Mouse (Mus musculus) neural tube, embryonic 13.5 days (tissue): Measurements from ENCODE around the gene Ankrd39. TPM values are rescaled to one million over a fixed set of nuclear protein-coding genes. Genes with fewer than 3 reads are reported as not detected.
A peak's percentile ranks its signal among the peaks of the same experiment; 100 is the strongest.

Experiments
- ATAC-seq: fragments of 200-750 bp; cut with Nextera tagmentation; 2 replicates; pipeline ENCODE4 v1.8.0; 2017; ENCODE audit warnings: low read depth, mild to moderate bottlenecking, moderate TSS enrichment, moderate library complexity
- H3K27ac ChIP-seq: fragments of 300-500 bp; sonication (generic); replicated peaks from 2 replicates; pipeline ENCODE4 v1.5.1; 2015; ENCODE audit warnings: moderate library complexity, mild to moderate bottlenecking, inconsistent platforms
- H3K27me3 ChIP-seq: fragments of 300-500 bp; sonication (generic); 2 replicates; pipeline ENCODE4 v1.6.1; 2015; ENCODE audit warnings: mild to moderate bottlenecking, inconsistent platforms
- H3K36me3 ChIP-seq: fragments of 300-500 bp; sonication (generic); 2 replicates; pipeline ENCODE4 v1.6.1; 2015; ENCODE audit warnings: mild to moderate bottlenecking, inconsistent platforms
- H3K4me1 ChIP-seq: fragments of 300-500 bp; sonication (generic); replicated peaks from 2 replicates; pipeline ENCODE4 v1.6.1; 2015; ENCODE audit warnings: inconsistent platforms
- H3K4me2 ChIP-seq: fragments of 300-500 bp; sonication (generic); 2 replicates; pipeline ENCODE4 v1.6.1; 2015; ENCODE audit warnings: inconsistent platforms, mild to moderate bottlenecking, moderate library complexity
- H3K4me3 ChIP-seq: fragments of 300-500 bp; sonication (generic); 2 replicates; pipeline ENCODE4 v1.5.1; 2015; ENCODE audit warnings: mild to moderate bottlenecking, inconsistent platforms
- H3K9ac ChIP-seq: fragments of 300-500 bp; sonication (generic); 2 replicates; pipeline ENCODE4 v1.6.1; 2015; ENCODE audit warnings: moderate library complexity, mild to moderate bottlenecking, inconsistent platforms
- H3K9me3 ChIP-seq: fragments of 300-500 bp; sonication (generic); 2 replicates; pipeline ENCODE4 v1.6.1; 2016; ENCODE audit warnings: inconsistent platforms
- WGBS: fragments of 180-500 bp; shearing (Covaris S2); methylation state at CpG from one replicate; pipeline ENCODE4 v1.1.7; 2015; 5-methylcytosine and 5-hydroxymethylcytosine counted together
- polyA plus RNA-seq: library from polyadenylated mRNA; unstranded; fragments of >200 nt; fragmentation: Nextera tagmentation; extraction: Ambion mirVana; gene quantifications from 2 replicates; pipeline ENCODE4 v1.2.1, GENCODE M21; 2015

The Ankrd39 gene
- polyA plus RNA-seq, 1 experiment from 2014 or later: 26.2 TPM

DNA sequence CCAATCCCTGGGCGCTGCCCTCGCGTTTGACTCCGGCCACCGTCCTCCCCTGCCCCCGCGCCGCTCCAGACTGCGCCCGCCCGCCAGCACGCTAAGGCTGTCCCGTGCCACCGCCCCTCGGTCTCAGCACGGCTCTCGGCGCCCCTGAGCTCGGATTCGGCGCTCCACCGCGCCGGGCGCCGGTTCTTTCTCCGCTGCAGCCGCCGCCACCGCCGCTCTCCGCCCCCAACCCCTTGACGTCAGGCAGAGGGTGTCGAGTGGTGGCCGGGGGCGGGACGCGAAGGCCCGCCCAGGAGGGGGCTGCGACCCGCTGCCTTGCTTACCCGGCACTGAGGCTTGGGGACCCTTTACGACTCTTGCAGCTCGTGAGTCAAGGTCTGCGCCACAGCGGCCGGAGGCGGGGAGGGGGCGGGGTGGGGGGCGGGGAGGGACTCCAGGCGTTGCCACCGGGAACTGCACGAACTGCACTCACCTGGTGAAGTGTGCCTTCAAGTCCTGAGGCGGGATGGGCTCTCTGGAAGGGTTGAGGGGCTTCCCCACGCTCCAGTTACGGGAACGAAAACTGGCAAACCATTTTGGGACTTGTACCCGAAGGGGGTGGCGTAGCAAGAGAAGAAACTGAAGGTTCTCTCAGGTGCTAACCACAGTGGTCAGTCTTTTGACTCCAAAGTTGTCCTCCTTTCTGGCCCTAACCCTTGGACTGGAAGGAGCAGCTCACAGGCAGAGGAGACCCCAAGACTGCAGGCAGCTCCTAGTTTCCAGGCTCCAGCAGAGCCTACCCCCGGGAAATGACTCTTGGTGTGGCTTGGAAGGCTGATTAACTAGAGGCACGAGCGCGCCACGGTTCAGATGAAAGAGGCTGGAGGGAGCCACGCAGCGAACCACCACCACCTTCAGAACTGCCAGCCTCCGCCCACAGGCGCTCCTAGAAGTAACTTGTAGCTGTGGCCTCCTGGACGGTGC, 11.1 kb upstream of the Ankrd39 start, which contains the start of gene Sema4c:
Gene Sema4c, minus strand, starts transcription at position 319 of the 963 bp plus-strand sequence.
- H3K9me3 ChIP-seq: no peaks in the 10 kb centered on the region
- no peaks in the 10 kb centered on the region for H3K27me3 ChIP-seq
- H3K4me2 ChIP-seq: peak within 1 kb of the TSS; percentile 95
- under 1% methylated on average over 69 of the region's 69 CpGs for WGBS
- H3K27ac ChIP-seq: peak within 1 kb of the TSS; percentile 99
- peak; percentile 55 for ATAC-seq
- peak within 1 kb of the TSS; percentile 99 for H3K9ac ChIP-seq
- peaks cover 20% of the 10 kb centered on the region for H3K36me3 ChIP-seq
- peak within 1 kb of the TSS; percentile 95 for H3K4me3 ChIP-seq
- peaks cover 44% of the 10 kb centered on the region for H3K4me1 ChIP-seq

DNA sequence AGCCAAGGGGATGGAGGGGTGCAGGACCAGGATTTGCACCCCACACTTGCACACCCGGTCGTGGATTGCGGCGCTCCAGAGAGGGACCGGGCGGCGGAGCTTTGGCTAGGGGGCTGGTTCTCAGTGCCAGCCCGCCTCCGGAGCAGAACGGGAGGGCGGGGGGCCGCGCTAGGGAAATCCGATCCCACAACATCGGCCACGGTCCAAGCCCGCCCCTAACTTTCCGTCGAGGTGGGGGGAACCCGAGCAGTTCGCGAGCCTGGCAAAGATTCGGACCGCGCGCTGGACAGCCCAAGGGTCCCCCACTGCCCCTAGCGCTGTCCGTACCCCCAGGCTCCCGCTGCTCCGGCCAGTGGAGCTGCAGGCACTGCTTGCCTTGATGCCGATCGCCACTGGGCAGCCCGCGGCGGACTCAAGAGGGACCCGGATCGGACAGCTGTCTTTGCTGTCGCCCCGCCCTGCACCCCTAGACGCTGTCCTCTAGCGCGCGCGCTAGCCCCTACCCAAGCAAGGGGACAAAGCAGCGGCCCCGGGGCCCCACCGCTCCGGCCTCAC, 10.3 kb upstream of the Ankrd39 start:
- Histone ChIP-seq H3K4me1 (peaks cover 44% of the 10 kb centered on the region), H3K9me3 (no peaks in the 10 kb centered on the region), H3K4me2 (peak overlapping the region; percentile 95), H3K9ac (peak overlapping the region; percentile 99), H3K36me3 (peaks cover 27% of the 10 kb centered on the region), H3K4me3 (peak overlapping the region; percentile 95), H3K27me3 (no peaks in the 10 kb centered on the region), H3K27ac (peak overlapping the region; percentile 99)
- WGBS: under 1% methylated on average over 48 of the region's 48 CpGs
- peak; percentile 69 for ATAC-seq

- peak overlapping the region; percentile 95 for H3K4me2 ChIP-seq
- no peaks in the 10 kb centered on the region for H3K9me3 ChIP-seq
- no peaks in the 10 kb centered on the region for H3K27me3 ChIP-seq
- H3K27ac ChIP-seq: peak overlapping the region; percentile 99
- WGBS: under 1% methylated on average over 52 of the region's 52 CpGs
- ATAC-seq: peak; percentile 83
- H3K36me3 ChIP-seq: peaks cover 35% of the 10 kb centered on the region
- H3K9ac ChIP-seq: peak overlapping the region; percentile 99
- peaks cover 44% of the 10 kb centered on the region for H3K4me1 ChIP-seq
- peak overlapping the region; percentile 95 for H3K4me3 ChIP-seq
Measured at GRCm38 (mm10) chr1:36556553-36557456, 9.6 kb upstream of the Ankrd39 start.

- H3K9me3 ChIP-seq: no peaks in the 10 kb centered on the region
- H3K4me3 ChIP-seq: peak overlapping the region; percentile 95
- H3K36me3 ChIP-seq: peaks cover 44% of the 10 kb centered on the region
- peak overlapping the region; percentile 99 for H3K27ac ChIP-seq
- no peaks in the 10 kb centered on the region for H3K27me3 ChIP-seq
- WGBS: 2% methylated on average over 8 of the region's 8 CpGs
- peaks cover 44% of the 10 kb centered on the region for H3K4me1 ChIP-seq
- no peak for ATAC-seq
- H3K9ac ChIP-seq: peak overlapping the region; percentile 99
- H3K4me2 ChIP-seq: peak overlapping the region; percentile 95
Measured at GRCm38 (mm10) chr1:36555798-36556395, 8.7 kb upstream of the Ankrd39 start.

GRCm38 (mm10) chr1:36554633-36555399, 7.6 kb upstream of the Ankrd39 start:
- no peak for ATAC-seq
- 65% methylated on average over 21 of the region's 21 CpGs for WGBS

GRCm38 (mm10) chr1:36552506-36552905, 5.3 kb upstream of the Ankrd39 start:
- H3K27me3 ChIP-seq: no peaks in the 10 kb centered on the region
- peaks cover 71% of the 10 kb centered on the region for H3K36me3 ChIP-seq
- H3K4me3 ChIP-seq: no peak overlapping the region
- H3K27ac ChIP-seq: no peak overlapping the region
- peaks cover 54% of the 10 kb centered on the region for H3K4me1 ChIP-seq
- WGBS: 90% methylated on average over 16 of the region's 16 CpGs
- H3K4me2 ChIP-seq: no peak overlapping the region
- no peak overlapping the region for H3K9ac ChIP-seq
- no peaks in the 10 kb centered on the region for H3K9me3 ChIP-seq
- no peak for ATAC-seq

More at GRCm38 (mm10) chr1:36554633-36555399, 7.6 kb upstream of the Ankrd39 start:
- Histone ChIP-seq H3K36me3 (peaks cover 55% of the 10 kb centered on the region), H3K9ac (peak overlapping the region; percentile 99), H3K27me3 (no peaks in the 10 kb centered on the region), H3K4me1 (peaks cover 46% of the 10 kb centered on the region), H3K9me3 (no peaks in the 10 kb centered on the region), H3K4me2 (peak overlapping the region; percentile 95), H3K4me3 (peak overlapping the region; percentile 95), H3K27ac (peak overlapping the region; percentile 99)

GRCm38 (mm10) chr1:36551904-36552303, 4.7 kb upstream of the Ankrd39 start:
- WGBS: 90% methylated on average over 17 of the region's 17 CpGs
- peaks cover 56% of the 10 kb centered on the region for H3K4me1 ChIP-seq
- ATAC-seq: no peak
- H3K9me3 ChIP-seq: no peaks in the 10 kb centered on the region
- no peak overlapping the region for H3K9ac ChIP-seq
- no peak overlapping the region for H3K4me3 ChIP-seq
- no peaks in the 10 kb centered on the region for H3K27me3 ChIP-seq
- peaks cover 71% of the 10 kb centered on the region for H3K36me3 ChIP-seq
- H3K27ac ChIP-seq: no peak overlapping the region
- H3K4me2 ChIP-seq: no peak overlapping the region

DNA sequence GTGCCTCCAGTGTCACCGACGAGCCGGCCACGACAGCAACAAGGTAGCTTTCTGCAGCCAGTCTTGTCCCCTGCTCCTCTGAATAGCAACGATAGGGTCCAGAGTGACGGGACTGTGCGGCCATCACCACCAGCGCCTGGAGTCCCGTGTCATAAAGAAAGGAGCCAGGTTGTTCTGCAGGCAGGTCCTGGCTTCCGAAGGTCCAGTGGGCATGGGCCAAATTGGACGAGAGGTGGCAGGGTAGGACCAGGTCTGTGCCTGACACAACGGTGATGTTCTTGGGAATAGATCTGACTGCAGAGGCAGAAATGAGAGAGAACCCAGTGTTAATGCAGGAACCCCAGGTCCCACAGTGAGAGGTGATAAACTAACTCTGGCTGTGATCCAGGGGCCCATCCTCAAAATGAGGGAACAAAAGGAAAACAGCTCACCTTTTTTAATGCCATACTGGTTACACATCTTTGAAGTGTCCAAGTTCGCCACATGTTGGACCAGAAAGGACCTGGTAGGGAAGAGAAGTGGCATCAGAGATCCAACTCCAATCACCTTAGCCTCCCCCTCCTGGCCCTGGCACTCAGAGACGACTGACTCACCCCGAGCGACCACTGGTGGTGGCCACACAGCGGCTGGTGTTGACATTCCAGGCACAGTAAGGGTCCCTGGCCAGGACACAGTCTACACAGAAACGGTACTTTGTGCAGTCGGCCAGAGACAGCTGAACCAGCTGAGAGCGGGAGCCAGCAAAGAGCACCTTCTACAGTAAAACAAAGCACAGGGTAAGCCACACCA, 3.0 kb upstream of the Ankrd39 start:
- no peak overlapping the region for H3K27ac ChIP-seq
- H3K36me3 ChIP-seq: peaks cover 71% of the 10 kb centered on the region
- no peaks in the 10 kb centered on the region for H3K27me3 ChIP-seq
- no peak for ATAC-seq
- H3K4me3 ChIP-seq: no peak overlapping the region
- H3K9ac ChIP-seq: peak overlapping the region; percentile 48; the same call in 1 of the 2 replicates
- 75% methylated on average over 20 of the region's 20 CpGs for WGBS
- no peaks in the 10 kb centered on the region for H3K9me3 ChIP-seq
- peaks cover 62% of the 10 kb centered on the region for H3K4me1 ChIP-seq
- no peak overlapping the region for H3K4me2 ChIP-seq

GRCm38 (mm10) chr1:36549491-36549890, 2.2 kb upstream of the Ankrd39 start:
- H3K4me3 ChIP-seq: no peak overlapping the region
- H3K4me1 ChIP-seq: peaks cover 54% of the 10 kb centered on the region
- H3K36me3 ChIP-seq: peaks cover 64% of the 10 kb centered on the region
- 0 out of 2 replicates have a peak overlapping the region, but pooled peaks have one; percentile 9 for H3K4me2 ChIP-seq
- ATAC-seq: no peak
- no peaks in the 10 kb centered on the region for H3K9me3 ChIP-seq
- no peaks in the 10 kb centered on the region for H3K27me3 ChIP-seq
- H3K9ac ChIP-seq: peak overlapping the region; percentile 48; the same call in 1 of the 2 replicates
- H3K27ac ChIP-seq: no peak overlapping the region
- WGBS: 75% methylated on average over 18 of the region's 18 CpGs

- peak overlapping the region; percentile 82 for H3K27ac ChIP-seq
- 50% methylated on average over 8 of the region's 8 CpGs for WGBS
- H3K9ac ChIP-seq: peak overlapping the region; percentile 48
- no peaks in the 10 kb centered on the region for H3K27me3 ChIP-seq
- peak overlapping the region; percentile 9; the same call in 1 of the 2 replicates for H3K4me2 ChIP-seq
- peaks cover 47% of the 10 kb centered on the region for H3K4me1 ChIP-seq
- ATAC-seq: no peak
- H3K36me3 ChIP-seq: peaks cover 56% of the 10 kb centered on the region
- no peaks in the 10 kb centered on the region for H3K9me3 ChIP-seq
- H3K4me3 ChIP-seq: no peak overlapping the region
Measured at GRCm38 (mm10) chr1:36548771-36549170, 1.5 kb upstream of the Ankrd39 start.
